Mouse (Mus musculus): ENCODE measurements at regions not wholly inside any gene's neighbourhood (a gene's known extent, or its start where the extent isn't known, plus 50 kb on each side); places are given as distances from the start of the nearest gene placed in this dataset.

GRCm38 (mm10) chr1:40943165-40943564 is 137.8 kb downstream of the Tmem182 start:
- ATAC-seq (no peak), DNase-seq (ENCODE audit: low spot score) (no peak)
- Histone ChIP-seq H3K4me3 (ENCODE audit: low read depth, low read length) (no peak overlapping the region), H3K9me3 (ENCODE audit: low read length) (no peaks in the 10 kb centered on the region), H3K36me3 (ENCODE audit: insufficient read depth, low read length) (no peaks in the 10 kb centered on the region), H3K9ac (replicated peaks; ENCODE audit: low read depth) (no peak overlapping the region), H3K27me3 (replicated peaks; ENCODE audit: insufficient read depth, low read length) (no peaks in the 10 kb centered on the region), H3K4me2 (replicated peaks; ENCODE audit: low read depth, low read length) (no peak overlapping the region), H3K4me1 (ENCODE audit: insufficient read depth, low read depth, low read length) (no peaks in the 10 kb centered on the region), H3K27ac (ENCODE audit: low read length) (no peak overlapping the region)
- WGBS, result 54% methylated on average over 7 of the region's 7 CpGs
- TF ChIP-seq EP300 (IDR thresholded peaks at IDR 0.05) (no peak), CTCF (IDR thresholded peaks at IDR 0.05) (no peak)

- no peak for TF ChIP-seq EP300 (IDR thresholded peaks at IDR 0.05)
- no peak for TF ChIP-seq CTCF (IDR thresholded peaks at IDR 0.05)
- Histone ChIP-seq H3K27me3 (replicated peaks; ENCODE audit: insufficient read depth, low read length) (no peaks in the 10 kb centered on the region), H3K36me3 (ENCODE audit: insufficient read depth, low read length) (no peaks in the 10 kb centered on the region), H3K4me2 (replicated peaks; ENCODE audit: low read depth, low read length) (no peak overlapping the region), H3K4me3 (ENCODE audit: low read depth, low read length) (no peak overlapping the region), H3K9ac (replicated peaks; ENCODE audit: low read depth) (no peak overlapping the region), H3K4me1 (ENCODE audit: insufficient read depth, low read depth, low read length) (no peaks in the 10 kb centered on the region), H3K9me3 (ENCODE audit: low read length) (no peaks in the 10 kb centered on the region), H3K27ac (ENCODE audit: low read length) (no peak overlapping the region)
- 59% methylated on average over 5 of the region's 5 CpGs for WGBS
- ATAC-seq (no peak), DNase-seq (ENCODE audit: low spot score) (no peak)
Observed at GRCm38 (mm10) chr1:40950641-40951040, 145.2 kb downstream of the Tmem182 start.

GRCm38 (mm10) chr1:40954720-40955163 is 149.3 kb downstream of the Tmem182 start:
- Histone ChIP-seq H3K4me3 (ENCODE audit: low read depth, low read length) (no peak overlapping the region), H3K4me1 (ENCODE audit: insufficient read depth, low read depth, low read length) (no peaks in the 10 kb centered on the region), H3K9me3 (ENCODE audit: low read length) (no peaks in the 10 kb centered on the region), H3K36me3 (ENCODE audit: insufficient read depth, low read length) (no peaks in the 10 kb centered on the region), H3K27me3 (replicated peaks; ENCODE audit: insufficient read depth, low read length) (no peaks in the 10 kb centered on the region), H3K9ac (replicated peaks; ENCODE audit: low read depth) (no peak overlapping the region), H3K4me2 (replicated peaks; ENCODE audit: low read depth, low read length) (no peak overlapping the region), H3K27ac (ENCODE audit: low read length) (no peak overlapping the region)
- no peak for DNase-seq (ENCODE audit: low spot score)
- no peak for ATAC-seq
- WGBS, result 80% methylated on average over 14 of the region's 14 CpGs
- TF ChIP-seq EP300 (IDR thresholded peaks at IDR 0.05) (no peak), CTCF (IDR thresholded peaks at IDR 0.05) (no peak)

GRCm38 (mm10) chr1:40967768-40968504 is 162.5 kb downstream of the Tmem182 start:
- ATAC-seq (no peak), DNase-seq (ENCODE audit: low spot score) (no peak)
- Histone ChIP-seq H3K27me3 (replicated peaks; ENCODE audit: insufficient read depth, low read length) (no peaks in the 10 kb centered on the region), H3K9ac (replicated peaks; ENCODE audit: low read depth) (no peak overlapping the region), H3K36me3 (ENCODE audit: insufficient read depth, low read length) (no peaks in the 10 kb centered on the region), H3K4me3 (ENCODE audit: low read depth, low read length) (no peak overlapping the region), H3K9me3 (ENCODE audit: low read length) (no peaks in the 10 kb centered on the region), H3K27ac (ENCODE audit: low read length) (no peak overlapping the region), H3K4me1 (ENCODE audit: insufficient read depth, low read depth, low read length) (no peaks in the 10 kb centered on the region), H3K4me2 (replicated peaks; ENCODE audit: low read depth, low read length) (no peak overlapping the region)
- WGBS, result 67% methylated on average over 17 of the region's 17 CpGs
- TF ChIP-seq EP300 (IDR thresholded peaks at IDR 0.05) (no peak), CTCF (IDR thresholded peaks at IDR 0.05) (no peak)

GRCm38 (mm10) chr1:40983762-40984161 is 178.4 kb downstream of the Tmem182 start:
- TF ChIP-seq EP300 (IDR thresholded peaks at IDR 0.05), result no peak
- Histone ChIP-seq H3K4me1 (ENCODE audit: insufficient read depth, low read depth, low read length) (no peaks in the 10 kb centered on the region), H3K9ac (replicated peaks; ENCODE audit: low read depth) (no peak overlapping the region), H3K27me3 (replicated peaks; ENCODE audit: insufficient read depth, low read length) (no peaks in the 10 kb centered on the region), H3K4me2 (replicated peaks; ENCODE audit: low read depth, low read length) (no peak overlapping the region), H3K27ac (ENCODE audit: low read length) (no peak overlapping the region), H3K36me3 (ENCODE audit: insufficient read depth, low read length) (no peaks in the 10 kb centered on the region), H3K9me3 (ENCODE audit: low read length) (no peaks in the 10 kb centered on the region), H3K4me3 (ENCODE audit: low read depth, low read length) (no peak overlapping the region)
- ATAC-seq, result no peak
- DNase-seq (ENCODE audit: low spot score), result no peak
- 36% methylated on average over 2 of the region's 2 CpGs for WGBS

- no peak for ATAC-seq
- WGBS, result 69% methylated on average over 4 of the region's 4 CpGs
Observed at GRCm38 (mm10) chr1:40993327-40993726, 187.9 kb downstream of the Tmem182 start.

More at GRCm38 (mm10) chr1:40993327-40993726, 187.9 kb downstream of the Tmem182 start:
- H3K27me3 ChIP-seq (replicated peaks; ENCODE audit: insufficient read depth, low read length), result no peaks in the 10 kb centered on the region
- H3K4me1 ChIP-seq (ENCODE audit: insufficient read depth, low read depth, low read length), result no peaks in the 10 kb centered on the region
- H3K9me3 ChIP-seq (ENCODE audit: low read length), result no peaks in the 10 kb centered on the region
- H3K4me3 ChIP-seq (ENCODE audit: low read depth, low read length), result no peak overlapping the region
- no peak overlapping the region for H3K9ac ChIP-seq (replicated peaks; ENCODE audit: low read depth)
- no peak overlapping the region for H3K4me2 ChIP-seq (replicated peaks; ENCODE audit: low read depth, low read length)
- H3K27ac ChIP-seq (ENCODE audit: low read length), result no peak overlapping the region
- H3K36me3 ChIP-seq (ENCODE audit: insufficient read depth, low read length), result no peaks in the 10 kb centered on the region
- no peak for DNase-seq (ENCODE audit: low spot score)
- TF ChIP-seq CTCF (IDR thresholded peaks at IDR 0.05) (no peak), EP300 (IDR thresholded peaks at IDR 0.05) (no peak)
